Mouse (Mus musculus): ENCODE data around the gene Il23r.
"Not testable (repeated sequence)": the region's sequence is repeated elsewhere in the genome, so short reads cannot be mapped to it uniquely, and the experiment has no call there.

Il23r gene

GRCm38 (mm10) chr6:67491755-67492154, at the start of gene Il23r:
TSS of gene Il23r (minus strand) at chr6:67491855.
- no peak for DNase-seq

DNA sequence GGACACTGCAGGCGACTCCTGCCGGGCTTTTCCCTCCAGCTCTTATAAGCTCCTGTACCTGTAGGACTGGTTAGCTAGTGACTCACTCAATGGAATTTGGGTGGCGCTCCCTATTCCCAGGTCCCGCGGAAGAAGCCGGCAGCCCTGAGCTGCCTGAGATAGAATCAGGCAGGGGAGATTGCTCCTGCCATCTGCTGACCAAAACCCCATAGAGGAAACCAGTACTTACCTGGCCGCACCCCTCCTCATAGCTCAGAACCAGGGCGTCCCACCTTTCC, 44.1 kb upstream of the Il23r start, which contains the start of gene Tacstd2:
Gene Tacstd2, minus strand, starts transcription at position 20 of the 278 bp plus-strand sequence.
- DNase-seq, result no peak

- no peak for DNase-seq
Observed at GRCm38 (mm10) chr6:67535005-67535776, 43.5 kb upstream of the Il23r start.

GRCm38 (mm10) chr6:67534191-67535004, 42.7 kb upstream of the Il23r start:
- DNase-seq, result no peak

DNA sequence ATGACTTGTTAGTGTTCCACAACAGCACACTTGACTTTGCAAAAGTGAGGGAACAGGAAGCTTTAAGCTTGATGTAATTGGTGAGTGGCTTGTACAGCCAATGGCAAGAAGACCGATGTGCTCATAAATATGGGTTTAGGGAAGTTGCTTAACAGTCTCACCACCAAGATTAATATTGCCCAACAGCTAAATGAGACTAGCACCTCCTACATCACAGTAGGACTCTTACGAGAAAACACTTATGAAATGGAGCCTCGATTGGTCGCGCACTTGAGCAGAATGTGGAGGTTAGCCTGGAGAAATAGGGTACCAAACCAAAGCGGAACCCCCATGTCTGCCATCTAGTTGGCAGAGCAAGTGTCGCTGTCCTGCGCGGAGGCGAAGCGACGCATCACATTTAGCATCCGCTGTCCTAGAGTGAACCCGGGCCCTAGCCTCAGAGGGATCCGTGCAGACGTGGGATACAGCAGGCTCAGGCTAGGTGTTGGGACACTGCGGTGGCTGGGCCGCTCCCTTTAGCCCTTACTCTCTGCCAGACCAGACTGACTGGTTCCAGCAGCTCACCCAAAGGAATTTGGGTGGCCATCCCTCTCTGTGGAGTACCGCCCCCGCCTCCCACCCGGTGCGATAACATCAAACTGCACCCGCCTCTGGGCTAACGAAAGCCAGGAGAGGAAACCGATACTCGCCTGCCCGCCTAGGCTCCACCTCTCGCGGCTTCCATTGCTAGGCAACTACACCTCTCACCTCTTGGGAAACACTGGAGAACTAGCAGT, 41.2 kb upstream of the Il23r start:
- DNase-seq, result no peak

DNA sequence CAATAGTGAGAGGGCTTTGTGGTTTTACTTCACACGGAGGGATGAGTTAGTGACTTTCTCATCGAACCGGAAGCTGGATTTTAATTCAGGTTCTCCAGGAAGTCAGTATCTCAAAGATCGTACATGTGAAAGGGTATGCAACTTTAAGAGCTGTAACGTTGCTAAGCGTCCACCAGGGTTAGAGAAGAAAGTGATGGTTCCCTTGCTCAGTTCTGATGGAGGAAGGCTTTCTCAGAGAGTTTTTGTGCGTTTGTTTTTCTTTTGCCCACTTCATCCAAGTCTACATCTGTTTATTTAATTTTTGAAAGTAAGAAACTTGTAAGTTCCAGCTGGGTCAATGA, 40.1 kb upstream of the Il23r start:
- no peak for DNase-seq

- no peak for DNase-seq
Observed at GRCm38 (mm10) chr6:67530992-67531821, 39.6 kb upstream of the Il23r start.

DNA sequence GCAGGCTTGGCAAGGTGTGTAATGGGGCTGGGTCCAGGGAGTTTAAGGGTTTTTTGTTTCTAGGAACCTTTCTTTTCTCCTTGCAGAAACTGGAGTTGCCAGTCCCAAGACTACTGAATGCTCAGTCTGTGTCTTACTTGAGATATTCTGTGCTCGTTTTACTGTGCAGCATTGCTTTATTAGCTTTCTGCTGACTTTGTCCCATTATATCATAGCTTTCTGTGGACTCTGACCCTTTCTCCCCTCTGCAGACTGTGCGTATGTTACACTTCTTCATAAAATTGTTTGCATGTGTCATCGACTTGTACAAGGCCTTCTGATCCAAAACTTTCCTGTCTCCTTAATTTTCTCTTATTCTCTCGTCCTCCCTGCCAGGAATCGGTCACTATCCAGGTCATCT, 34.7 kb upstream of the Il23r start:
- DNase-seq, result no peak

DNA sequence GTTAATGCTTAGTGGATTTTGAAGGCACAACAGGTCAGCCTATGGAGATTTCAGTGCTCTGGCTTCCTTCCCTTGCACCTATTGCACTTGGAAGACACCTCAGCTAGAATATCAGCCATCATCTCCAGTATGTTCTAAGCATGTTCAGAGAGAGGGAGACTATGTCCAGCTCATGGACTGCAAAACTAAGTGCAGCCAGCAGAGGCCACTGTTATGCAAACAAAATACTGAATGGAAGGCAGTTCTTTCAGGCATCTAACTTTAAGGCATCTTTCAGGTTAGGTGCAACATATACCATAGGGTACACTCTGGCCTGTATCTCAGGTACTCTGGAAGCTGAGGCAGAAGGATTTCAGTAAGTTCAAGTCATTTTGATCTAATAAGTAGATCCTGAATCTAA, 19.1 kb upstream of the Il23r start:
- DNase-seq, result no peak

GRCm38 (mm10) chr6:67501938-67502337, 10.3 kb upstream of the Il23r start:
- not testable (repeated sequence) for DNase-seq

DNA sequence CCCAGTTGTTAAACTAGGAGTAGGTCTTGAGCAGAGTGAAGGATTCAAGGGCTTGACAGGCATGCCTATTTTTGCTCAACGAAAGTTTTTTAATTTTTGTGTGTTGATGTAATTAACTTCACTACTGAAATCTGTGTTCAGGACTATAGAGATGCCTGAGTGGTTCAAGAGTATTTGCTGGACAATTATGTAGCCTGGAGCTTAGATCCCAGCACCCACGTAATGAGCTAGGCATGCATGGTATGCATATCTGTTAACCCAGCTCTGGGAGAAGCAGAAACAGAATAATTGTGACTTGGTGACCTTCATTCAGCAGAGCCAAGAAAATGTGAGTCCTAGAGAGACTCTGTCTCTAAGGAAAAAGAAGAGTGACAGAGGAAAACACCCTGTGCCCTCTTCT, 10.6 kb downstream of the Il23r start:
- no peak for DNase-seq

GRCm38 (mm10) chr6:67471242-67471641, 20.4 kb downstream of the Il23r start:
- no peak for DNase-seq

DNA sequence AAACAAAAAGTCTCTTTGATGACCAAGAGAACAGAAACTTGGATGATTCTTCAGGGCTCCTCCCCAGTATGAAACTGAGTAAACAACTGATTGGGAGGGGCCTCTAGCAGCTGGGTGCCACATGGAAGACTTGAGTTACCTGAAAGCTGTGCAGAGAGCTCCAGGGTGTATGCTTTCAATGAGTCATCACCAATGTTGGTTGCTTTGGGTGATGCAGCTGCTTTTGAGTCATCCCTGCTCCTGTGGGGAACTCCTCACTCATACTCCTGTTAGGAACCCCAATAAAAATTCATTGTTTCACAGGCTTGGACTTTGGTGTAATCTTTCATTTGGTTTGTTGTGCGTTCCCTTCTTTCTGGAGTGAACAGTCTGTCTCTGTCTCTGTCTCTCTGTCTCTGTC, 32.2 kb downstream of the Il23r start:
- DNase-seq, result no peak

DNA sequence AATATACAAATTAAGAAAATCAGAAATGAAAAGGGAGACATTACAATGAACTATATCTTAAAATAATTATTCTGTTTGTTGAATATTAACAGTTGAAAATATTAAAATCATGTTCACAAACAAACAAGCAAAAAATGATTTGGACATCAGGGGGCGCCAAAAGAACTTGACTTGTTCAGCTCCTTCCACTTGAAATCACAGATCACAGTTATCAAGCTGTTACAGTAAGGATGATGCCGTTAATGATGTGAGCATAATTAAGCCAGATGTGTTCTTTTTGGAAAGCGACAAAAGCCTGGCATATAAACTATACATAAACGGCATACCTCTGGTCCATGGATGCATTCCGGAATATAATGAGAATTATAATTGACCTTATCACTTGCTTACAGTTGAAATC, 40.3 kb downstream of the Il23r start:
- DNase-seq, result no peak

- DNase-seq, result no peak
Observed at GRCm38 (mm10) chr6:67445866-67446265, 45.8 kb downstream of the Il23r start.

DNA sequence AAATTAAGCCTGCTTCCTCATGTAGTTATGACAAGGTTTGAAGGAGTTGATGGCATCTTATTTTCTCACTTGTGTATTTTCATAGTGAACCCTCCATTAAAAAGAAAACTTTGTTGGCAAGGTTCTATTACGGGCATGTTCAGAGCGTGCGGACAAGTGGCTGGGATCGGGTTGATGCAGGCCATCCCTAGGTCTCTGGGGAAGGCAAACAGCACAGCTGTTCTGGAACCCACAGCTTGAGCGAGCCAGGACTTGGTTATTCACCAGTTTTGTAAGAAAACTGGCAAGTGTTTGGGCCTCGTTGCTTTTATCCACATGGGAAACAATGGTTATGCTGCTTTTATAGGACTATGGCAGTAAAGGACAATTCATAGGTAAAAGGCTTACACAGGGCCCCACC, 48.5 kb downstream of the Il23r start:
- DNase-seq, result no peak

- DNase-seq, result no peak
Observed at GRCm38 (mm10) chr6:67437814-67438385, 53.8 kb downstream of the Il23r start.

DNA sequence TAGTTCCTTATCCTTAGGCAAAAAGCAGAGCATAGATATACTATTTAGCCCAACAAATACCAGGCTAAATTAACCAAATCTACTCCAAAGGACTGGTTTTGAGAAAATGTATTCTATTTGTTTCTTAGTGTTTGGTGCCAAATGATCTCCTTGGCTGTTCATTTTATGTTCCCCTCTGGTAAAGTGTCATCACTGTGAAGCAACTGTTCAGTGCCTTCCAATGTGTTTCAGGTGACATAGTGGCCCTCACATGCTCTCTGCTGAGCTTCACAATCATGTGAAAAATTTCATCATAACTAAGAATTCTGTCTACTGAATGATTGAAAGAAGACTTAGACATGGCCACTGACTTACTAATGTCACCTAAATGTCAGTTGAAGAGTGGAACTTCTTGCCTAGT, 54.6 kb downstream of the Il23r start:
- no peak for DNase-seq

DNA sequence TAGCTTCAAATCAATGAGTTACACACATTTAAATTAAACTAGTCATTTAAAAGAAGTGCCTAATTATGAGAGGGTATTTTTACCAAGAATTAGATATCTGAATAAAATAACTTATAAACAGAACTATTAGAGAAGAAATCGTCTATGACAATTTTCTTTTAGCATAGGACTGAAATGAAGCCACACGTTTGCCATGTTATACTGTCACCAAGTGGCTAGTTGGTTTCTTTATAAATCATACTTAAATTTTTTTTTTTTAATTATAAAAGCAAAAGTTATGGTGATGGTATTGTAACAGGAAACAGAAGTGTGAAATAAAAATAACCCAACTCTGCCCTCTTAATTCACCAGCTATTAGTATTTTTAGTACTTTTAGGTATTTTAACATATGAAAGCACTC, 55.4 kb downstream of the Il23r start:
- no peak for DNase-seq

DNA sequence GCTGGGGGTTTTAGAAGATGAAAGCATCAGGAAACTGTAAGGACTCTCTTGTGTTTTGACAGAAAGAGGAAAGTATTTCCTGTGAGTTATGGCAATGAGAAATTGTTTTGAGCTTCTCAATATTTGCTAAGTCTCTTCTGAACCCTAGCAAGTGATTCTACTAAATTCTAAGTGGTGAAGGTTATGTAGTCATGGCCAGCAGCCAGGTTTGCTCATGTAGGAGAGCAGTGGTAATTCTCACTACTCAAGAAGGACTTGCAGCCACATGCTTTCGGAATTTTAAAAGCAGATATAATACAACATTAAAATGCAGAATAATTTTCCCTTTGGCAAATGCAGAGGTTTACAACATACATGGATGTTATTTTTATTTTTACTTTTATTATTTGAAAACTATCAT, 55.9 kb downstream of the Il23r start:
- no peak for DNase-seq

DNA sequence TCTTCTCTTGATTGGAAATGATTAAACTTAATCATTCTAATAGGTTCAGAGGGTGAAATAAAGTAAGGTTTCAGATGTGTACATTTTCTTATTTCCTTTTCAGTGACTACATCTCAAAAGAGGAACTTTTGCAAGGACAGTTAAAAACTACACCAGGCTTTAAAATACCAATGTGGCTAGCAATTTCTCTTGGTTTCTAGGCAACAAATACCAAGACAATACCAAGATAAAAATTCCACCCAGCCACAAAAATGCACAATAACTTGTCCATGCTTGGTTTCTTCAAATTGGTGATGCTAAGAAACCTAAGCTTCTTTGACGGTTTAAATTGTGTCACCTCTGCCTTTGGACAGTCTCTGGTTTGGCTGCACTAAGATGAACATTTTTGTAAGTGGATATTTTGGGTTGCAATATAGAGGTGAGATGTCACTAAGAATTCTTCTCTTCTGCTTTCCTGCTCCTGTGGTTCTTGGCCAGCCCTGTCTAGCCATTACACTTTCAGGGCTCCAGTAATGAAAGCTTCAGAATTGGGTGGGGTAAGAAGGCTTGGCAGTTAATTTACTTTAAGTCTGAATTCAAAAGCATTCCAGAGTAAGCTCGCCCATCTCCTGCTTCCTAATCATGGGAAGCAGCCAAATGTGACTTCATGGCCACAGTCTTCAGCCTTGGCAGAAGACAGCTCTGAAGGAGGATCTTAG, 56.8 kb downstream of the Il23r start:
- DNase-seq, result no peak

DNA sequence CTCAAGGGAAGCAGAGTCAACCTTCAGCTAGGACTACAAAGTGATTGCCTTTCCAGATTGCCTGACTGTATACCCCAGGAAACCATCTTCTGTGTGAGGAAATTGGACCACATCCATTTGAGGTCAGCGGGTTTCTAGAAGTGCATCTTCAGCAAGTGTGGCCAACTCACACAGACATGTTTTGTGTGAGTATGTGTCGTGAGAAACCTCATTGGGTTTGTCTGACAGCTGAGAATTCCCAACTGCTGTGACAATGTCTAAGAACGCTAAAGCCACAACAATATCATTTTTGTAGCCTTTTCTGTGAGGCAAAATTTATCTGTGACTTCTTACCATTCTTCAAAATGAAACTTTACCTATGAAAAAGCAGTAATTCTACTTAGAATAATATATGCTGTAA, 59.8 kb downstream of the Il23r start:
- DNase-seq, result no peak

Data from cerebellum, adult 11-12 months (tissue).